ENCODE assay signal across 8 mouse cellular contexts in the genomic region with DNA sequence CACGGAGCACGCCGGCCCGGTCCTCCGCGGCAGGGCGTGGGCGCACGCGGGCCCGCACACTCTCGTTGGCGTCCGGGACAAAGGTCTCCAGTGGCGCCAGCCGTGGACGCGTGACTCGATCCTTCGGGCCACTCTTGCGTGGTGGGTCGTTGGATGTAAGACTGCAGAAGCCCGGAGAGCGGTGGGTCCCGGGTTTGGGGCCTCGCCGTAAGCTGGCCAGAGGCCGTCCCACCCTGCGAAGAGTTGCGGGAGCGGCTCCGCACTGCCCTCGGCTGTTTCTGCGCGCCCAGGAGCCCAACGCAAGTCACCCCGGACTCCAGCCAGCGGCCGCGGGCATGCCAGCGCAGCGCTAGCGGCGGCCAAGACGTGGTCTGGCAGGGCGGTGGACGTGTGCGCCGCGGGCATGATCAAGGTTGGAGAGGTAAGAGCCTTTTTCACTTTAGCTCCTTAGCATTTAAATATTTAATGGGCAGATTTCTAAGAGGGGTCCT.
A peak's percentile ranks its signal among the peaks of the same experiment; 100 is the strongest.
DNase-seq lines count a peak whose midpoint lies in the region; ATAC-seq and TF ChIP-seq lines count a peak whose summit lies in the region.

No protein-coding gene starts in this region.

- peak; percentile 26 for DNase-seq in embryo, embryonic 10 days (ENCODE audit: low spot score)
- DNase-seq in embryo, embryonic 10.5 days (ENCODE audit: low spot score) = no peak
- DNase-seq in embryonic facial prominence, embryonic 10.5 days (ENCODE audit: low spot score) = peak; percentile 50
- DNase-seq in hindbrain, embryonic 10.5 days (ENCODE audit: low spot score) = peak; percentile 50
- DNase-seq in liver, postnatal 0 days = no peak
- peak; percentile 70 for DNase-seq in testis, postnatal 10 days (ENCODE audit: low spot score)
- no peak for DNase-seq in layer of hippocampus, adult 11-12 months (ENCODE audit: low spot score)

- peaks cover 6% of the 10 kb centered on the region for H3K4me1 ChIP-seq in E14TG2a.4 (replicated peaks; ENCODE audit: low read depth, low read length)
- peaks cover 22% of the 10 kb centered on the region for H3K4me1 ChIP-seq in embryonic facial prominence, embryonic 10.5 days
- H3K4me1 ChIP-seq in hindbrain, embryonic 10.5 days (replicated peaks) = peaks cover 23% of the 10 kb centered on the region
- no peaks in the 10 kb centered on the region for H3K4me1 ChIP-seq in liver, postnatal 0 days (ENCODE audit: insufficient read depth)

- peak overlapping the region; percentile 89 for H3K4me3 ChIP-seq in E14TG2a.4 (replicated peaks; ENCODE audit: low read length)
- peak overlapping the region; percentile 60 for H3K4me3 ChIP-seq in embryonic facial prominence, embryonic 10.5 days
- peak overlapping the region; percentile 59 for H3K4me3 ChIP-seq in hindbrain, embryonic 10.5 days
- peak overlapping the region; percentile 56 for H3K4me3 ChIP-seq in liver, postnatal 0 days (ENCODE audit: low read depth, low read length)

- H3K27ac ChIP-seq in embryonic facial prominence, embryonic 10.5 days (replicated peaks) = 0 out of 2 replicates have a peak overlapping the region, but pooled peaks have one; percentile 44
- peak overlapping the region; percentile 73 for H3K27ac ChIP-seq in hindbrain, embryonic 10.5 days
- peak overlapping the region; percentile 76; the same call in 1 of the 2 replicates for H3K27ac ChIP-seq in liver, postnatal 0 days (ENCODE audit: low read depth)

- no peak for TF ChIP-seq EP300 in liver, postnatal 0 days (IDR thresholded peaks at IDR 0.05; ENCODE audit: low read depth)

- peaks cover 75% of the 10 kb centered on the region for H3K27me3 ChIP-seq in E14TG2a.4 (ENCODE audit: insufficient read depth, low read length)
- H3K27me3 ChIP-seq in embryonic facial prominence, embryonic 10.5 days (replicated peaks; ENCODE audit: low read depth, poor library complexity, severe bottlenecking) = peaks cover 99% of the 10 kb centered on the region
- peaks cover 99% of the 10 kb centered on the region for H3K27me3 ChIP-seq in hindbrain, embryonic 10.5 days (ENCODE audit: insufficient read depth, poor library complexity, severe bottlenecking)
- peaks cover 48% of the 10 kb centered on the region for H3K27me3 ChIP-seq in liver, postnatal 0 days (ENCODE audit: insufficient read depth, low read length)

- no peak for TF ChIP-seq CTCF in E14TG2a.4 (conservative IDR thresholded peaks at IDR 0.05; ENCODE audit: low read length)
- TF ChIP-seq CTCF in liver, postnatal 0 days (IDR thresholded peaks at IDR 0.05; ENCODE audit: low read depth) = no peak

- ATAC-seq in liver, postnatal 0 days = no peak

- H3K9ac ChIP-seq in liver, postnatal 0 days (replicated peaks) = peak overlapping the region; percentile 59

- WGBS in embryonic facial prominence, embryonic 10.5 days = 5% methylated on average over 50 of the region's 50 CpGs
- 3% methylated on average over 50 of the region's 50 CpGs for WGBS in hindbrain, embryonic 10.5 days
- 5% methylated on average over 48 of the region's 50 CpGs for WGBS in liver, postnatal 0 days (ENCODE audit: insufficient replicate concordance)

- no peaks in the 10 kb centered on the region for H3K9me3 ChIP-seq in E14TG2a.4 (ENCODE audit: low read length)
- H3K9me3 ChIP-seq in embryonic facial prominence, embryonic 10.5 days = no peaks in the 10 kb centered on the region
- no peaks in the 10 kb centered on the region for H3K9me3 ChIP-seq in hindbrain, embryonic 10.5 days
- no peaks in the 10 kb centered on the region for H3K9me3 ChIP-seq in liver, postnatal 0 days (ENCODE audit: low read length)

- peak overlapping the region; percentile 75 for H3K4me2 ChIP-seq in liver, postnatal 0 days (ENCODE audit: low read depth, low read length)

- no peaks in the 10 kb centered on the region for H3K36me3 ChIP-seq in E14TG2a.4 (ENCODE audit: insufficient read depth, low read length)
- H3K36me3 ChIP-seq in embryonic facial prominence, embryonic 10.5 days (replicated peaks) = no peaks in the 10 kb centered on the region
- no peaks in the 10 kb centered on the region for H3K36me3 ChIP-seq in hindbrain, embryonic 10.5 days
- no peaks in the 10 kb centered on the region for H3K36me3 ChIP-seq in liver, postnatal 0 days (replicated peaks; ENCODE audit: insufficient read depth, low read length)

Comparison
In these comparisons a context has a peak if more than half of its experiments do, and no peak if none do; other contexts are left out.
1. DNase-seq: peak in embryo, embryonic 10 days (single experiment), embryonic facial prominence, embryonic 10.5 days (single experiment), hindbrain, embryonic 10.5 days (single experiment) and testis, postnatal 10 days (single experiment); none in embryo, embryonic 10.5 days (single experiment), liver, postnatal 0 days (single experiment) and layer of hippocampus, adult 11-12 months (single experiment).
2. Peak in every context shown above with its lines, with median percentiles within 50 percentile points of each other: H3K4me3 ChIP-seq and H3K27ac ChIP-seq.